Mouse (Mus musculus): ENCODE results near the gene Zfp423. TPM values are rescaled to one million over a fixed set of nuclear protein-coding genes. Genes with fewer than 3 reads are reported as not detected.

Zfp423 gene
- 18.7 and 22.0 TPM in 2 replicates for total RNA-seq (2021)
- long read RNA-seq, experiment 1, full-length matches to known transcripts: 1 of 20 reads
- long read RNA-seq, experiment 1, partial matches to known transcripts: 14 of 20 reads
- long read RNA-seq, experiment 1, other reads (novel, unspliced or antisense): 5 of 20 reads
- long read RNA-seq, experiment 2, partial matches to known transcripts: 1 of 8 reads
- long read RNA-seq, experiment 2, other reads (novel, unspliced or antisense): 7 of 8 reads

GRCm38 (mm10) chr8:87959320-87959920 lies at the start of gene Zfp423:
Gene Zfp423 (minus strand): TSS chr8:87959595.
- DNase-seq: peak; percentile 73

GRCm38 (mm10) chr8:88006811-88007210 lies 47.4 kb upstream of the Zfp423 start:
- peak; percentile 22 for DNase-seq

GRCm38 (mm10) chr8:87984778-87985177 lies 25.4 kb upstream of the Zfp423 start:
- no peak for DNase-seq

- no peak for DNase-seq
Measured at GRCm38 (mm10) chr8:87984032-87984431, 24.6 kb upstream of the Zfp423 start.

GRCm38 (mm10) chr8:87982936-87983335 lies 23.5 kb upstream of the Zfp423 start:
- no peak for DNase-seq

- no peak for DNase-seq
Measured at GRCm38 (mm10) chr8:87975466-87975809, 16.0 kb upstream of the Zfp423 start.

GRCm38 (mm10) chr8:87974759-87975465 lies 15.5 kb upstream of the Zfp423 start:
- DNase-seq: peak; percentile 79

GRCm38 (mm10) chr8:87974122-87974758 lies 14.8 kb upstream of the Zfp423 start:
- peak; percentile 39 for DNase-seq

- DNase-seq: peak; percentile 32
Measured at GRCm38 (mm10) chr8:87967866-87968620, 8.6 kb upstream of the Zfp423 start.

GRCm38 (mm10) chr8:87967057-87967820 lies 7.8 kb upstream of the Zfp423 start:
- peak; percentile 69 for DNase-seq

- peak; percentile 23 for DNase-seq
Measured at GRCm38 (mm10) chr8:87962514-87963225, 3.3 kb upstream of the Zfp423 start.

GRCm38 (mm10) chr8:87961680-87962513 lies 2.5 kb upstream of the Zfp423 start:
- peak; percentile 86 for DNase-seq

- peak; percentile 84 for DNase-seq
Measured at GRCm38 (mm10) chr8:87961108-87961507, 1.7 kb upstream of the Zfp423 start.

- DNase-seq: peak; percentile 93
Measured at GRCm38 (mm10) chr8:87960061-87960749, 810 bp upstream of the Zfp423 start.

- peak; percentile 91 for DNase-seq
Measured at GRCm38 (mm10) chr8:87958451-87959319, 710 bp downstream of the Zfp423 start.

GRCm38 (mm10) chr8:87957871-87958450 lies 1.4 kb downstream of the Zfp423 start:
- peak; percentile 78 for DNase-seq

GRCm38 (mm10) chr8:87956001-87956400 lies 3.4 kb downstream of the Zfp423 start:
- DNase-seq: no peak

GRCm38 (mm10) chr8:87953473-87953872 lies 5.9 kb downstream of the Zfp423 start:
- DNase-seq: no peak
